27 mouse cellular contexts compared by ENCODE assay signal in the genomic region with DNA sequence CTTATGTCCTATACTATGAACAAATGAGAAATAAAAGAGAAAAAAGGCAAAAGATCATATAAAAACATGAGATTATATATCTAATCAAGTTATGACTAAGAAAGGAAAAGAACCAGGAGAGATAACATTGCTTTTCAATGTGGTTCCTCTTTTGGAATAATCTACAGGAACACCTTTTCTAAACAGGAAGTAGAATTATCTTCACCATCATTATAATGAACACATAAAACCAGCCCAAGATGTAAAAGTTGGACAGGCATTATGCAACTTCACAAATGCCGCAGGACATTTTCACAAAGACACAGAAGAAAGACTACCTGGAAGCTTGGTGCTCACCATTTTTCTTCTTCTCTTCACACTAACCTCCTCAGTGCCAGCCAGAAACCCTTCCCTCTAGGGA. TPM values are rescaled to one million over a fixed set of nuclear protein-coding genes. Genes with fewer than 3 reads are reported as not detected.
"Had no signal": no experiment of that assay in that cellular context is flagged by ENCODE, and none has a peak within 500 bp of the region (broad histone marks: within the 10 kb centered on the region; RNA-seq: fewer than 3 reads in every experiment).

No protein-coding gene starts in this region.

- H3K9ac ChIP-seq: limb, embryonic 13.5 days; liver, embryonic 13.5 days; lung, embryonic 14.5 days; midbrain, embryonic 15.5 days; neural tube, embryonic 12.5 days; neural tube, embryonic 15.5 days; stomach, embryonic 15.5 days had no signal

- H3K4me3 ChIP-seq: limb, embryonic 10.5 days; limb, embryonic 13.5 days; liver, embryonic 13.5 days; midbrain, embryonic 15.5 days; neural tube, embryonic 12.5 days; neural tube, embryonic 15.5 days; stomach, embryonic 15.5 days had no signal

- H3K27me3 ChIP-seq: limb, embryonic 13.5 days; liver, embryonic 13.5 days; midbrain, embryonic 15.5 days; neural tube, embryonic 12.5 days; neural tube, embryonic 15.5 days; stomach, embryonic 15.5 days had no signal

- H3K4me2 ChIP-seq: limb, embryonic 13.5 days; liver, embryonic 13.5 days; lung, embryonic 14.5 days; midbrain, embryonic 11.5 days; midbrain, embryonic 15.5 days; neural tube, embryonic 12.5 days; neural tube, embryonic 15.5 days; stomach, embryonic 15.5 days had no signal

- ATAC-seq: intestine, embryonic 16.5 days; lung, postnatal 0 days; midbrain, embryonic 15.5 days had no signal

- H3K36me3 ChIP-seq: limb, embryonic 10.5 days; limb, embryonic 13.5 days; liver, embryonic 13.5 days; midbrain, embryonic 15.5 days; neural tube, embryonic 12.5 days; neural tube, embryonic 15.5 days; stomach, embryonic 15.5 days had no signal

- H3K9me3 ChIP-seq: limb, embryonic 10.5 days; limb, embryonic 13.5 days; liver, embryonic 13.5 days; midbrain, embryonic 15.5 days; neural tube, embryonic 12.5 days; neural tube, embryonic 15.5 days; stomach, embryonic 15.5 days had no signal

- H3K27ac ChIP-seq: limb, embryonic 10.5 days; limb, embryonic 13.5 days; liver, embryonic 13.5 days; macrophage; midbrain, embryonic 15.5 days; neural tube, embryonic 12.5 days; neural tube, embryonic 15.5 days; stomach, embryonic 15.5 days had no signal

- H3K4me1 ChIP-seq: limb, embryonic 10.5 days; limb, embryonic 13.5 days; midbrain, embryonic 15.5 days; neural tube, embryonic 12.5 days; neural tube, embryonic 15.5 days; stomach, embryonic 15.5 days had no signal

- DNase-seq: kidney, adult 8-10 months; kidney, postnatal 14 days; kidney, postnatal 4 days; liver; liver, embryonic 13.5 days; lung, embryonic 14.5 days; retina, postnatal 1 day; right cerebral cortex, postnatal 25 days; spleen, adult 18-20 months; thymus, postnatal 25 days had no signal

RNA-seq across cellular contexts. Expression of gene Ms4a6d, which starts 8.4 kb away (rescaled TPM):
- total RNA-seq: megakaryocyte-erythroid progenitor cell, adult 5-6 weeks had no signal

RNA-seq across cellular contexts. Expression of gene Ms4a2, which starts 10.4 kb away (rescaled TPM):
- total RNA-seq: layer of hippocampus, adult 18-20 months; layer of hippocampus, postnatal 25 days; left cerebral cortex, adult 18-20 months; left cerebral cortex, postnatal 25 days had no signal
- polyA plus RNA-seq: limb, embryonic 10.5 days; midbrain, embryonic 11.5 days; midbrain, embryonic 15.5 days had no signal

RNA-seq across cellular contexts. Expression of gene Ms4a3, which starts 27.6 kb away (rescaled TPM):
- total RNA-seq: layer of hippocampus, adult 18-20 months; layer of hippocampus, postnatal 25 days; left cerebral cortex, adult 18-20 months; left cerebral cortex, postnatal 25 days had no signal
- polyA plus RNA-seq: kidney, embryonic 16.5 days; limb, embryonic 10.5 days; limb, embryonic 13.5 days; lung, embryonic 14.5 days; lung, postnatal 0 days; midbrain, embryonic 15.5 days; neural tube, embryonic 12.5 days had no signal

RNA-seq across cellular contexts. Expression of gene Oosp2, which starts 47.3 kb away (rescaled TPM):
- total RNA-seq: layer of hippocampus, adult 18-20 months; layer of hippocampus, postnatal 25 days; left cerebral cortex, adult 18-20 months; left cerebral cortex, postnatal 25 days; megakaryocyte-erythroid progenitor cell, adult 5-6 weeks had no signal
- polyA plus RNA-seq: intestine, embryonic 16.5 days; kidney, embryonic 16.5 days; limb, embryonic 10.5 days; limb, embryonic 13.5 days; liver, embryonic 13.5 days; lung, embryonic 14.5 days; lung, postnatal 0 days; macrophage; midbrain, embryonic 11.5 days; midbrain, embryonic 15.5 days; neural tube, embryonic 12.5 days; neural tube, embryonic 15.5 days; stomach, embryonic 15.5 days; thymus, postnatal 0 days had no signal
